Mouse (Mus musculus): ENCODE measurements around the gene Tbc1d10b. TPM values are rescaled to one million over a fixed set of nuclear protein-coding genes. Genes with fewer than 3 reads are reported as not detected.

Tbc1d10b gene
- polyA plus RNA-seq, 1 experiment from 2014 or later: 29.4 TPM

- Histone ChIP-seq H3K4me3 (ENCODE audit: low read depth, low read length) (peak within 1 kb of the TSS; percentile 62), H3K9ac (replicated peaks; ENCODE audit: low read depth, low read length) (peak within 1 kb of the TSS; percentile 69), H3K4me1 (ENCODE audit: control insufficient read depth, insufficient read depth, low read length) (peaks cover 16% of the 10 kb centered on the region), H3K27me3 (ENCODE audit: control insufficient read depth, insufficient read depth, low read length) (no peaks in the 10 kb centered on the region), H3K4me2 (ENCODE audit: low read depth, low read length) (peak within 1 kb of the TSS; percentile 88), H3K9me3 (ENCODE audit: control insufficient read depth, low read length) (no peaks in the 10 kb centered on the region), H3K27ac (ENCODE audit: low read depth, low read length) (peak within 1 kb of the TSS; percentile 85), H3K36me3 (ENCODE audit: control insufficient read depth, insufficient read depth, low read length) (peaks cover 68% of the 10 kb centered on the region)
- WGBS: under 1% methylated on average over 51 of the region's 51 CpGs
- ATAC-seq (ENCODE audit: low read depth): peak; percentile 96
These were observed 12.5 kb downstream of the Tbc1d10b start, which contains the start of gene Cd2bp2 for GRCm38 (mm10) chr7:127195544-127196295. TSS of gene Cd2bp2 (minus strand) at chr7:127196050.

- ATAC-seq (ENCODE audit: low read depth): no peak
- H3K4me2 ChIP-seq (ENCODE audit: low read depth, low read length): peak overlapping the region; percentile 88
- 90% methylated on average over 6 of the region's 7 CpGs for WGBS
- H3K9me3 ChIP-seq (ENCODE audit: control insufficient read depth, low read length): no peaks in the 10 kb centered on the region
- peak overlapping the region; percentile 69 for H3K9ac ChIP-seq (replicated peaks; ENCODE audit: low read depth, low read length)
- peak overlapping the region; percentile 85; the same call in 1 of the 2 replicates for H3K27ac ChIP-seq (ENCODE audit: low read depth, low read length)
- peaks cover 59% of the 10 kb centered on the region for H3K36me3 ChIP-seq (ENCODE audit: control insufficient read depth, insufficient read depth, low read length)
- H3K4me1 ChIP-seq (ENCODE audit: control insufficient read depth, insufficient read depth, low read length): peaks cover 16% of the 10 kb centered on the region
- no peaks in the 10 kb centered on the region for H3K27me3 ChIP-seq (ENCODE audit: control insufficient read depth, insufficient read depth, low read length)
- peak overlapping the region; percentile 62 for H3K4me3 ChIP-seq (ENCODE audit: low read depth, low read length)
These were observed 13.6 kb downstream of the Tbc1d10b start for GRCm38 (mm10) chr7:127194633-127195029.

- H3K27me3 ChIP-seq (ENCODE audit: control insufficient read depth, insufficient read depth, low read length): no peaks in the 10 kb centered on the region
- H3K4me1 ChIP-seq (ENCODE audit: control insufficient read depth, insufficient read depth, low read length): peaks cover 16% of the 10 kb centered on the region
- H3K9ac ChIP-seq (replicated peaks; ENCODE audit: low read depth, low read length): no peak overlapping the region
- no peak overlapping the region; the same call in 1 of the 2 replicates for H3K4me3 ChIP-seq (ENCODE audit: low read depth, low read length)
- WGBS: 95% methylated on average over 17 of the region's 17 CpGs
- ATAC-seq (ENCODE audit: low read depth): no peak
- peak overlapping the region; percentile 88; the same call in 1 of the 2 replicates for H3K4me2 ChIP-seq (ENCODE audit: low read depth, low read length)
- no peaks in the 10 kb centered on the region for H3K9me3 ChIP-seq (ENCODE audit: control insufficient read depth, low read length)
- no peak overlapping the region for H3K27ac ChIP-seq (ENCODE audit: low read depth, low read length)
- peaks cover 54% of the 10 kb centered on the region for H3K36me3 ChIP-seq (ENCODE audit: control insufficient read depth, insufficient read depth, low read length)
These were observed 14.1 kb downstream of the Tbc1d10b start for GRCm38 (mm10) chr7:127194011-127194632.

- Histone ChIP-seq H3K9me3 (ENCODE audit: control insufficient read depth, low read length) (no peaks in the 10 kb centered on the region), H3K27me3 (ENCODE audit: control insufficient read depth, insufficient read depth, low read length) (no peaks in the 10 kb centered on the region), H3K4me1 (ENCODE audit: control insufficient read depth, insufficient read depth, low read length) (peaks cover 16% of the 10 kb centered on the region), H3K36me3 (ENCODE audit: control insufficient read depth, insufficient read depth, low read length) (peaks cover 43% of the 10 kb centered on the region), H3K27ac (ENCODE audit: low read depth, low read length) (no peak overlapping the region), H3K9ac (replicated peaks; ENCODE audit: low read depth, low read length) (no peak overlapping the region), H3K4me2 (ENCODE audit: low read depth, low read length) (no peak overlapping the region), H3K4me3 (ENCODE audit: low read depth, low read length) (no peak overlapping the region)
- 96% methylated on average over 5 of the region's 5 CpGs for WGBS
- no peak for ATAC-seq (ENCODE audit: low read depth)
These were observed 15.3 kb downstream of the Tbc1d10b start for GRCm38 (mm10) chr7:127192989-127193388.

GRCm38 (mm10) chr7:127190672-127191071 lies 17.6 kb downstream of the Tbc1d10b start:
- peaks cover 12% of the 10 kb centered on the region for H3K4me1 ChIP-seq (ENCODE audit: control insufficient read depth, insufficient read depth, low read length)
- no peak overlapping the region for H3K4me2 ChIP-seq (ENCODE audit: low read depth, low read length)
- no peaks in the 10 kb centered on the region for H3K27me3 ChIP-seq (ENCODE audit: control insufficient read depth, insufficient read depth, low read length)
- no peak overlapping the region for H3K4me3 ChIP-seq (ENCODE audit: low read depth, low read length)
- 76% methylated on average over 6 of the region's 6 CpGs for WGBS
- no peak for ATAC-seq (ENCODE audit: low read depth)
- no peak overlapping the region for H3K9ac ChIP-seq (replicated peaks; ENCODE audit: low read depth, low read length)
- no peak overlapping the region for H3K27ac ChIP-seq (ENCODE audit: low read depth, low read length)
- H3K9me3 ChIP-seq (ENCODE audit: control insufficient read depth, low read length): no peaks in the 10 kb centered on the region
- H3K36me3 ChIP-seq (ENCODE audit: control insufficient read depth, insufficient read depth, low read length): peaks cover 31% of the 10 kb centered on the region

GRCm38 (mm10) chr7:127188305-127189276 lies 19.7 kb downstream of the Tbc1d10b start:
- ATAC-seq (ENCODE audit: low read depth): no peak

GRCm38 (mm10) chr7:127187351-127187750 lies 20.9 kb downstream of the Tbc1d10b start:
- H3K4me1 ChIP-seq (ENCODE audit: control insufficient read depth, insufficient read depth, low read length): no peaks in the 10 kb centered on the region
- no peaks in the 10 kb centered on the region for H3K9me3 ChIP-seq (ENCODE audit: control insufficient read depth, low read length)
- H3K27me3 ChIP-seq (ENCODE audit: control insufficient read depth, insufficient read depth, low read length): no peaks in the 10 kb centered on the region
- no peak overlapping the region for H3K4me3 ChIP-seq (ENCODE audit: low read depth, low read length)
- H3K4me2 ChIP-seq (ENCODE audit: low read depth, low read length): no peak overlapping the region
- H3K27ac ChIP-seq (ENCODE audit: low read depth, low read length): no peak overlapping the region
- ATAC-seq (ENCODE audit: low read depth): no peak
- no peak overlapping the region for H3K9ac ChIP-seq (replicated peaks; ENCODE audit: low read depth, low read length)
- peaks cover 12% of the 10 kb centered on the region; the same call in 1 of the 2 replicates for H3K36me3 ChIP-seq (ENCODE audit: control insufficient read depth, insufficient read depth, low read length)
- 77% methylated on average over 9 of the region's 10 CpGs for WGBS

More at GRCm38 (mm10) chr7:127188305-127189276, 19.7 kb downstream of the Tbc1d10b start:
- Histone ChIP-seq H3K4me1 (ENCODE audit: control insufficient read depth, insufficient read depth, low read length) (no peaks in the 10 kb centered on the region), H3K4me2 (ENCODE audit: low read depth, low read length) (no peak overlapping the region), H3K36me3 (ENCODE audit: control insufficient read depth, insufficient read depth, low read length) (peaks cover 25% of the 10 kb centered on the region), H3K27me3 (ENCODE audit: control insufficient read depth, insufficient read depth, low read length) (no peaks in the 10 kb centered on the region), H3K4me3 (ENCODE audit: low read depth, low read length) (no peak overlapping the region), H3K9me3 (ENCODE audit: control insufficient read depth, low read length) (no peaks in the 10 kb centered on the region), H3K9ac (replicated peaks; ENCODE audit: low read depth, low read length) (no peak overlapping the region), H3K27ac (ENCODE audit: low read depth, low read length) (no peak overlapping the region)
- 82% methylated on average over 17 of the region's 17 CpGs for WGBS

GRCm38 (mm10) chr7:127185601-127186000 lies 22.7 kb downstream of the Tbc1d10b start:
- Histone ChIP-seq H3K4me3 (ENCODE audit: low read depth, low read length) (no peak overlapping the region), H3K27ac (ENCODE audit: low read depth, low read length) (no peak overlapping the region), H3K27me3 (ENCODE audit: control insufficient read depth, insufficient read depth, low read length) (no peaks in the 10 kb centered on the region), H3K9me3 (ENCODE audit: control insufficient read depth, low read length) (no peaks in the 10 kb centered on the region), H3K4me2 (ENCODE audit: low read depth, low read length) (no peak overlapping the region), H3K9ac (replicated peaks; ENCODE audit: low read depth, low read length) (no peak overlapping the region), H3K36me3 (ENCODE audit: control insufficient read depth, insufficient read depth, low read length) (no peaks in the 10 kb centered on the region), H3K4me1 (ENCODE audit: control insufficient read depth, insufficient read depth, low read length) (no peaks in the 10 kb centered on the region)
- ATAC-seq (ENCODE audit: low read depth): no peak
- WGBS: 82% methylated on average over 3 of the region's 3 CpGs
